Mouse (Mus musculus): Measurements from ENCODE around the gene Sema3a.

Gene Sema3a

GRCm38 (mm10) chr5:13125241-13125692, at the start of gene Sema3a:
TSS of gene Sema3a (plus strand) at chr5:13125414.
- DNase-seq (ENCODE audit: extremely low read depth, low read depth): no peak

- DNase-seq (ENCODE audit: extremely low read depth, low read depth): no peak
Observed at GRCm38 (mm10) chr5:13084777-13085439, 40.3 kb upstream of the Sema3a start.

GRCm38 (mm10) chr5:13090431-13090830, 34.8 kb upstream of the Sema3a start:
- DNase-seq (ENCODE audit: extremely low read depth, low read depth): no peak

- no peak for DNase-seq (ENCODE audit: extremely low read depth, low read depth)
Observed at GRCm38 (mm10) chr5:13109522-13109921, 15.7 kb upstream of the Sema3a start.

GRCm38 (mm10) chr5:13117236-13117635, 8.0 kb upstream of the Sema3a start:
- DNase-seq (ENCODE audit: extremely low read depth, low read depth): no peak

- DNase-seq (ENCODE audit: extremely low read depth, low read depth): no peak
Observed at GRCm38 (mm10) chr5:13125757-13126156, 543 bp downstream of the Sema3a start.

- no peak for DNase-seq (ENCODE audit: extremely low read depth, low read depth)
Observed at GRCm38 (mm10) chr5:13126196-13126595, 982 bp downstream of the Sema3a start.

- DNase-seq (ENCODE audit: extremely low read depth, low read depth): no peak
Observed at GRCm38 (mm10) chr5:13127121-13127520, 1.9 kb downstream of the Sema3a start.

- DNase-seq (ENCODE audit: extremely low read depth, low read depth): no peak
Observed at GRCm38 (mm10) chr5:13144733-13145457, 19.7 kb downstream of the Sema3a start.

- DNase-seq (ENCODE audit: extremely low read depth, low read depth): no peak
Observed at GRCm38 (mm10) chr5:13149909-13150308, 24.7 kb downstream of the Sema3a start.

GRCm38 (mm10) chr5:13151002-13151401, 25.8 kb downstream of the Sema3a start:
- no peak for DNase-seq (ENCODE audit: extremely low read depth, low read depth)

GRCm38 (mm10) chr5:13157761-13158612, 32.8 kb downstream of the Sema3a start:
- no peak for DNase-seq (ENCODE audit: extremely low read depth, low read depth)

GRCm38 (mm10) chr5:13182186-13182585, 57.0 kb downstream of the Sema3a start:
- DNase-seq (ENCODE audit: extremely low read depth, low read depth): no peak

- DNase-seq (ENCODE audit: extremely low read depth, low read depth): no peak
Observed at GRCm38 (mm10) chr5:13197886-13198285, 72.7 kb downstream of the Sema3a start.

- no peak for DNase-seq (ENCODE audit: extremely low read depth, low read depth)
Observed at GRCm38 (mm10) chr5:13199709-13200108, 74.5 kb downstream of the Sema3a start.

GRCm38 (mm10) chr5:13255353-13255752, 130.1 kb downstream of the Sema3a start:
- no peak for DNase-seq (ENCODE audit: extremely low read depth, low read depth)

GRCm38 (mm10) chr5:13256321-13256720, 131.1 kb downstream of the Sema3a start:
- no peak for DNase-seq (ENCODE audit: extremely low read depth, low read depth)

GRCm38 (mm10) chr5:13263087-13263486, 137.9 kb downstream of the Sema3a start:
- DNase-seq (ENCODE audit: extremely low read depth, low read depth): no peak

GRCm38 (mm10) chr5:13263539-13263938, 138.3 kb downstream of the Sema3a start:
- no peak for DNase-seq (ENCODE audit: extremely low read depth, low read depth)

- DNase-seq (ENCODE audit: extremely low read depth, low read depth): no peak
Observed at GRCm38 (mm10) chr5:13312667-13313066, 187.5 kb downstream of the Sema3a start.

- no peak for DNase-seq (ENCODE audit: extremely low read depth, low read depth)
Observed at GRCm38 (mm10) chr5:13313977-13314376, 188.8 kb downstream of the Sema3a start.
